Mouse (Mus musculus) heart, adult 2 months (tissue): ENCODE data around the gene Polr2a. TPM values are rescaled to one million over a fixed set of nuclear protein-coding genes. Genes with fewer than 3 reads are reported as not detected.
A peak's percentile ranks its signal among the peaks of the same experiment; 100 is the strongest.
"Not testable (repeated sequence)": the region's sequence is repeated elsewhere in the genome, so short reads cannot be mapped to it uniquely, and the experiment has no call there.

Experiments
- DNase-seq, 2 experiments: peaks; one replicate each; pipeline ENCODE4 v3.0.0; 2021
- H3K27ac ChIP-seq: fragments of 200-600 bp; 2 replicates; pipeline ENCODE4 v1.8.1; 2022
- H3K27me3 ChIP-seq: fragments of 200-500 bp; 2 replicates; pipeline ENCODE4 v1.6.1; 2012; ENCODE audit warnings: mild to moderate bottlenecking, low read length, inconsistent platforms, mixed read lengths; ENCODE audit not compliant: control insufficient read depth, insufficient read depth
- H3K36me3 ChIP-seq: fragments of 200-500 bp; 2 replicates; pipeline ENCODE4 v1.6.1; 2012; ENCODE audit warnings: low read length, inconsistent platforms; ENCODE audit not compliant: control insufficient read depth, insufficient read depth
- H3K4me1 ChIP-seq: fragments of 200-500 bp; 2 replicates; pipeline ENCODE4 v1.6.1; 2011; ENCODE audit warnings: low read length; ENCODE audit not compliant: control insufficient read depth, insufficient read depth
- H3K4me3 ChIP-seq: fragments of 200-600 bp; 2 replicates; pipeline ENCODE4 v1.8.1; 2022
- H3K79me2 ChIP-seq: fragments of 200-500 bp; replicated peaks from 2 replicates; pipeline ENCODE4 v1.6.1; 2012; ENCODE audit warnings: mild to moderate bottlenecking, inconsistent platforms, low read length, moderate library complexity, mixed read lengths; ENCODE audit not compliant: control insufficient read depth, insufficient read depth
- H3K9ac ChIP-seq: fragments of 200-500 bp; 2 replicates; pipeline ENCODE4 v1.6.1; 2012; ENCODE audit warnings: low read depth, mild to moderate bottlenecking, control low read depth, inconsistent platforms, low read length, mixed read lengths
- CTCF ChIP-seq: fragments of 200-600 bp; IDR thresholded peaks from 2 replicates; pipeline ENCODE4 v1.8.1; 2022; ENCODE audit warnings: antibody characterized with exemption, mild to moderate bottlenecking, moderate library complexity
- EP300 ChIP-seq: fragments of 200-500 bp; IDR thresholded peaks from 2 replicates; pipeline ENCODE4 v1.6.1; 2011; ENCODE audit warnings: low read depth, low read length, control low read depth; ENCODE audit not compliant: insufficient read depth
- POLR2A ChIP-seq: fragments of 200-500 bp; IDR thresholded peaks from 2 replicates; pipeline ENCODE4 v1.6.1; 2011; ENCODE audit warnings: mild to moderate bottlenecking, low read depth, low read length, control low read depth; ENCODE audit not compliant: insufficient read depth
- WGBS: fragments of 180-500 bp; shearing (Covaris S2); methylation state at CpG from one replicate; pipeline ENCODE4 v1.1.7; 2018; 5-methylcytosine and 5-hydroxymethylcytosine counted together
- intact Hi-C: fragments of 180-260 bp; cut with DNase I; formaldehyde crosslinking; loops from one replicate; pipeline ENCODE4 v1.15.1; 2025
- polyA plus RNA-seq: library from polyadenylated mRNA; depleted of rRNA; stranded (reverse); fragments of >200 nt; gene quantifications from 2 replicates; pipeline ENCODE4 v1.2.3, GENCODE M21; 2012
- total RNA-seq, 2 experiments: library from RNA; stranded (reverse); gene quantifications; 2 replicates each; pipeline ENCODE4 v1.2.3; 2021

The Polr2a gene
- total and polyA plus RNA-seq, 3 experiments = 15.6 to 30.4 (median 25.3) TPM

DNA sequence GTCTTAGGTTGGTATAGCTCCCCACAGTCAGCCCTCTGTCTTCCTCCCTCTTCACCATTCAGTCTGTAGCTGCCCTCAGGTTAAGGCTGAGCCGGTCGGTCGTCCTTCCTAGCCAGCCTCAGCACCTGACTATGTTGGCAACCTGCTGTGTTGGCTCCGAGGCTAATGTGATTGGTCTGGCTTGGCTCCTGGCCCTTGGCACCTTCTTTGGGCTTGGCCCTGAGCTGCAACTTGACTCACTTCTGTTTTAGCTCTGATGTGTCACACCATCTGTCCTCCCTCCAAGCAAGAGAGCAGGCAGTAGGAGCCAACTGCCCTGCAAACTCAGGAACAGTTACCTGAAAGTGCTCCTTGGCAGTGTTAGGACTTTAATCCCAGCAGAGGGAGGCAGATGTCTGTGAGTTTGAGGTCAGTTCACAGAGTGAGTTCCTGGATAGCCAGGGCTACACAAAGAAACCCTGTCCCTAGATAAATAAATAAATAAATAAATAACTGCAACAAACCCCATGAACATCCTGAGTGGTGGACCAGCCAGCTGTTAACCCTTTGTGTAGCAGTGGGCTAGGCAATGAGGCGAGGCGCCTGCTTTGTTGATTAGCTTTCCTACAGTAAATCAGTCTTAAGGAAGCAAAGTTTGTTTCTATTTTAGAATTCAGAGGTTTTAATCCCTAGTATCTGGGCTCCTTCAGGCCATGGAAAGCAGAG, 51.5 kb downstream of the Polr2a start:
- peak overlapping the region; percentile 57 for H3K27ac ChIP-seq
- WGBS = 42% methylated on average over 6 of the region's 6 CpGs
- intact Hi-C loops = no loop called here

DNA sequence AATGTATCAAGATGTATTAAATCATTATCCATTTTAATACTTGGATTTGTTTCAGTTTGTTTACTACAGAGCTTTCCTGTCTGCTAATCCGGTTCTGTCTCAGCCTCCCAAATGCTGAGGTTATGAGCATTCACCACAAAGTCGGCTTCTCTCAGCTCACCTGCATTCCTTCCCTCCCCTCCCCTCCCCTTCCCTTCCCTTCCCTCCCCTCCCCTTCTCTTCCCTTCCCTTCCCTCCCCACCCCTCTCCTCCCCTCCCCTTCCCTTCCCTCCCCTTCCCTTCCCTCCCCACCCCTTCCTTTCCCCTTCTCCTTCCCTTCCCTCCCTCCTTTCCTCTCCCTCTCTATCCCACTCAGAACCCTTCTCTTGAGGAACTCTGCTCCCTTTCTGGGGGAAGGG, 53.8 kb downstream of the Polr2a start:
- H3K27ac ChIP-seq = no peak overlapping the region
- intact Hi-C loops = no loop called here
- no peak overlapping the region for H3K4me3 ChIP-seq
- no peaks in the 10 kb centered on the region for H3K79me2 ChIP-seq
- H3K4me1 ChIP-seq = peaks cover 4% of the 10 kb centered on the region; the same call in 1 of the 2 replicates
- H3K27me3 ChIP-seq = no peaks in the 10 kb centered on the region
- no peaks in the 10 kb centered on the region for H3K36me3 ChIP-seq
- H3K9ac ChIP-seq = no peak overlapping the region
- TF ChIP-seq CTCF (no peak), POLR2A (no peak), EP300 (no peak)
- DNase-seq = no peak
- WGBS = 27% methylated on average over 2 of the region's 2 CpGs

More for the DNA sequence above, 51.5 kb downstream of the Polr2a start:
- Histone ChIP-seq H3K4me1 (peaks cover 4% of the 10 kb centered on the region; the same call in 1 of the 2 replicates), H3K79me2 (no peaks in the 10 kb centered on the region), H3K36me3 (no peaks in the 10 kb centered on the region), H3K4me3 (no peak overlapping the region), H3K27me3 (no peaks in the 10 kb centered on the region), H3K9ac (no peak overlapping the region)
- TF ChIP-seq EP300 (peak; percentile 92), CTCF (no peak), POLR2A (no peak)
- peak; percentile 80 to 87 for DNase-seq

DNA sequence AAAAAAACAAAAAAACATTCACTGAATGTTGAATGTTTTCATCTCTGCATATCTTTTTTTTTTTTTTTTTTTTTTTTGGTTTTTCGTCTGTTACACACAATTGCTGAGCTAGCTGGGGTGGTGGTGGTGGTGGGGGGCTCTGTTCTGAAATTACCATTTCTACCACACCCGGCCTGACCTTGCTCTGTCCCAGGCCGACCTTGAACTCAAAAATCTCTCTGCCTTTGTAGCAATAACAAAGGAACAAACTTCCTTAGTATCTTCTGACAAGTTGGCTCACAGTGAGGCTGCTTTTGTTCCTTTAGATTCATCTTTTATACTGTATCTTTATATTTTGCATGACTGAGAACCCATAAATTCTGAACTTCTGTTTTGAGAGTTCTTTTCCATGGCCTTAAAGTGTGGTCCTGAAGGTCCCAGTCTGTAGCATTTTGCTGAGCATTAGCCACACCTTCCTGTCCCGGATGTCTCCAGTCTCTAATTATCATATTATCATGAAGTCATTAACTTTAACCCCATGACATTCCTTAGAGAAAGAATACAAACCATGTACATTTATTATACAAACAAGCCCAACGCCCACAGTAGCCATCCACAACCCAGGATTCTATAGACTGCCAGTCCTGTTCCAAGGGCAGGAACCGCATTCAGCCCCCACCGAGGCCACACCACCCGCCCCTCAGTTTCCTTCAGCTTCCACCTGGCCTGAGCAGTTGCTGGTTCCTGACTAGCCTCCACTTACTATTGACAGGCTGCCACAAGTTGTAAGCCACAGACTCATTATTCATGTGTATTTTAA, 54.4 kb downstream of the Polr2a start:
- intact Hi-C loops = no loop called here
- DNase-seq = no peak
- TF ChIP-seq POLR2A (no peak), CTCF (no peak), EP300 (no peak)
- H3K36me3 ChIP-seq = no peaks in the 10 kb centered on the region
- no peak overlapping the region for H3K27ac ChIP-seq
- H3K9ac ChIP-seq = no peak overlapping the region
- no peaks in the 10 kb centered on the region for H3K27me3 ChIP-seq
- 61% methylated on average over 8 of the region's 8 CpGs for WGBS
- peaks cover 4% of the 10 kb centered on the region; the same call in 1 of the 2 replicates for H3K4me1 ChIP-seq
- H3K79me2 ChIP-seq = no peaks in the 10 kb centered on the region
- H3K4me3 ChIP-seq = no peak overlapping the region

DNA sequence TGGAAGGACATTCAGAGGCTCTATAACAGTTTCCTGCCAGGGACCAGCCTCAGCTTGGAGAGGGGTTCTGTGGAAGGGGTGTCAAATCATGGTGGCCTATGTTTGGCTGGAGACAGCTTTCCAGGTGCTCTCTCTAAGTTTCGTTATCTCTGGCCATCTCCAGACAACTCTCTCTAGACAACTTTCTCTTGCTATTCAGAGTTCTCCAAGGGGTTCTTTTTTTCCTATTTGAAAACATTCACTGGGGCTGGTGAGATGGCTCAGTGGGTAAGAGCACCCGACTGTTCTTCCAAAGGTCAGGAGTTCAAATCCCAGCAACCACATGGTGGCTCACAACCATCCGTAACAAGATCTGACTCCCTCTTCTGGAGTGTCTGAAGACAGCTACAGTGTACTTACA, 55.1 kb downstream of the Polr2a start:
- H3K27ac ChIP-seq, H3K4me3 ChIP-seq, H3K4me1 ChIP-seq, DNase-seq, H3K79me2 ChIP-seq, H3K36me3 ChIP-seq, intact Hi-C loops, H3K9ac ChIP-seq, H3K27me3 ChIP-seq: not testable (repeated sequence)
- WGBS = 89% methylated on average over 3 of the region's 3 CpGs

DNA sequence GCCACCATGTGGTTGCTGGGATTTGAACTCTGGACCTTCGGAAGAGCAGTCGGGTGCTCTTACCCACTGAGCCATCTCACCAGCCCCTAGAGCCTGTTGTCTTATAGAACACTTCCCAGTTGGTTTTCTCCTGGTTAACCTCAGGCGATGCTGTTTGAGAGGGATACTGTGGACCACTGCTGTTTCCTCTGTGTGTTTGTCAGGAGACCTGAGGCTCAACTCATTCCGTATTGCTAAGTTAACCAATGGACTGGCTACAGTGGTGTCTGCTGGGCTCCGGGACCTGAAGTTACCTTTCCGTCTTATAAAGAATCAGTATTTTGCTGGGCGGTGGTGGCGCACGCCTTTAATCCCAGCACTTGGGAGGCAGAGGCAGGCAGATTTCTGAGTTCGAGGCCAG, 55.6 kb downstream of the Polr2a start:
- H3K4me3 ChIP-seq, H3K27ac ChIP-seq, H3K4me1 ChIP-seq, H3K9ac ChIP-seq, DNase-seq, H3K79me2 ChIP-seq, H3K27me3 ChIP-seq, intact Hi-C loops, H3K36me3 ChIP-seq: not testable (repeated sequence)
- 95% methylated on average over 10 of the region's 10 CpGs for WGBS

DNA sequence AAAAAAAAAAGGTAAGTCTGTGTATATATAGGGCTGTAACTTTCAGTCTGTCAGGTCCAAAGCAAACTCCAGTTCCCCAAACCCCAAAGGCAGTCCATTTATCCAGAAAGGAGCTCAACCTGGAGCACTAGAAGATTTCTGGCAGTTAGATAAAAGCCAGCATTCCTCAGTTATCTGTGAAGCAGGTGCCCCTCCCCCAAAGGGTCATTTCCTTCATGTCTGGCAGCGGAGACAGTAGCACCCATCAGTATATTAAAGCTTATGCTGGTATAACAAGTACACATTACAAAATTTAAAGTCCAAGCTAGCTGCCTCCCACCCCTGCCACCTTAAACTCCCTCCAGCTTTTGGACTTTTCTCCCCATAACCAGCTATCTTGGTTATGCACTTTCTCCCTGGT, 58.8 kb downstream of the Polr2a start:
- TF ChIP-seq CTCF = no peak
- TF ChIP-seq EP300 = no peak
- no peak for TF ChIP-seq POLR2A
- H3K9ac ChIP-seq = no peak overlapping the region
- H3K36me3 ChIP-seq = no peaks in the 10 kb centered on the region
- peaks cover 1% of the 10 kb centered on the region; the same call in 1 of the 2 replicates for H3K4me1 ChIP-seq
- DNase-seq = no peak
- H3K27me3 ChIP-seq = no peaks in the 10 kb centered on the region
- no peak overlapping the region for H3K27ac ChIP-seq
- H3K79me2 ChIP-seq = no peaks in the 10 kb centered on the region
- WGBS = 36% methylated on average over 1 of the region's 1 CpGs
- intact Hi-C loops = no loop called here
- no peak overlapping the region for H3K4me3 ChIP-seq
